Mouse (Mus musculus) kidney, postnatal 14 days (tissue): ENCODE results near the gene Dnajb14.
"Not testable (repeated sequence)": the region's sequence is repeated elsewhere in the genome, so short reads cannot be mapped to it uniquely, and the experiment has no call there.

ENCODE experiments used
- DNase-seq: peaks from one replicate; pipeline ENCODE4 v3.0.0; 2022; ENCODE audit warnings: mixed read lengths

Gene Dnajb14

DNA sequence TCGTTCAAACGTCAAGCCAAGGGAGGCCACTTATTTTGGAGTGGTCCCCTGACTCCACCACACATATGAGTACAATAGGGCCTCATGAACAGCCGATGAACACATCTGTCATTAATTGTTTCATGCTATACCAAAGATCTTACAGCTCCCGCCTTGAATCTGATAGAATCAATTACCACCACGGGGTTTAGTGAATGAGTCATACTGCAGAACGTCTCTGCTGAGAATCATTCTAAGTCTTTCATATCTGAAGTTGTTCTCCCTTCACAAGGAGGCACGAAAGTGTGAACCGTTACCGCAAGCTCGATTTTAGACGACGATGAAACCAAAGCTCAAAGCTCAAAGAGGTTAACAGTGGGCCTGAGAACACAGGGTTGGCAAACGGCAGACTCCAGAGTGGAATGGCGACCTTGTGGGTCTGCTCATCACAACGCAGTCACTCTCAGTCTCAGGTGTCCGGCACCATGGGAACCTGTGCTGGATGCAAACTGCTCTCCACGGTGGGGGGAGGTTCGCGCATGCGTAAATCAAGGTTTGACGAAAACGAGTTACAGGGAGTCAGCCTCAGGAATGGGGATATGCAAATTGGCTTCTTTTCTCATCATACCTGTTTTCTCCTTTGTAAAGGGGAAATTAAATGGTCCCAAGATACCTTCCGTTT, 86.9 kb downstream of the Dnajb14 start:
- DNase-seq, result no peak

DNA sequence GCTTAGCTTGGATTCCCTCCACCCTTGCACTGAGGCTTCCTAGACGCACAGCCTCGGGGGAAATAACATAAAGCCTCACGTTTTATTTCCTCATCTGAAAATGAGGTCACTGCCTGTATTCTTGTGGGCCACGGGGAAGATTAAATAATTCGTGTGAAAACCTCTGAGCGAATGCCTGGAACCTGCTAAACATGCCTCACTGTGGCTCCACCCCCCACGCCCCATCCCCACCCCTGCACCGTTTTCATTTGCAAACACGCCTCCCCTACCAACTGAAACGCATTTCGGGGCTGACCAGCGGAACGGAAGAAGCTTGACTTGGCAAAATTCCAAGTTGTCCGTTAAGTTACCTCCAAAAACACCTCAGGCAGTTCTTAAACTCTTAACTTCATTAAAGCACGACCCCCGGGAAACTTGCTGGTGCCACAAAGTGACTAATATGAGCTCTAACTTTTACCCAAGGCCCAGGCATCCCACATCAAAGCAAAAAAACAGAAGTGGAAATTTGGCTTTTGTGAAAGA, 88.1 kb downstream of the Dnajb14 start:
- DNase-seq, result no peak

DNA sequence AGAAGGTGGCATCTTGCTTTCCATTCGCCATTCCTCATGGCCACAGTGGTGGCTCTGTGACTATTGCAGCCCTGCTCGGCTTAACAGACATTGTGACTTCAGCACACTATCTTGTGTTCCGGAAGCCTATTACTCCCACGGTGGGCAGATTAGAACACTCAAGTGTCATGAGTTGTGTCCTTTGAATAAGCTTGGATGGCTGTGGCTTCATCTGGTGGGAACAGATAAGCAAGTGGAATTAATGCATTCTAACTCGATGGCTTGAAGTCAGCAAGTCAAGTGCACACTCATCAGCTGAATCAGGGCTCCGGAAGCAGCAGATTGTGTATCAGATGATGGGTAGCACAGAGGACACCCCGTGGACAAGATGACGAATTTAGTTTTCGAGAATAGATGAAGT, 90.4 kb downstream of the Dnajb14 start:
- no peak for DNase-seq

DNA sequence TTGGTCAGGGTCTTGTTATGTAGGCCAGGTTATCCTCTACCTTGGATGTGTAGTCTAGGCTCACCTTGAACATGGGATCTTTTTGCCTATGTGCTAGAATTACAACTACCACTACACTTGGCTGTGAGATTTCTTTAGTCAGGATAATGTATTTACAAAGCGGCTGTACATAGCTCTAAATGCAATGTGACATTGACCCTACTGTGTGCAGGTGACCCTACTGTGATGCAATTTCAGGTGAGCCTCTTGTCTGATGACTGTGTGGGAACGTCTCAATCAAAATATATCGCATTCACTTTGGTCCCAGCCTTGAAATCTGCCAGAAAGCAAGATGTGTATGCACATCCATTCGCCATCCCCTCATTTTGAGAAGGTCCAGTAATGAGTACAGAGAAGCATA, 90.9 kb downstream of the Dnajb14 start:
- DNase-seq, result no peak

DNA sequence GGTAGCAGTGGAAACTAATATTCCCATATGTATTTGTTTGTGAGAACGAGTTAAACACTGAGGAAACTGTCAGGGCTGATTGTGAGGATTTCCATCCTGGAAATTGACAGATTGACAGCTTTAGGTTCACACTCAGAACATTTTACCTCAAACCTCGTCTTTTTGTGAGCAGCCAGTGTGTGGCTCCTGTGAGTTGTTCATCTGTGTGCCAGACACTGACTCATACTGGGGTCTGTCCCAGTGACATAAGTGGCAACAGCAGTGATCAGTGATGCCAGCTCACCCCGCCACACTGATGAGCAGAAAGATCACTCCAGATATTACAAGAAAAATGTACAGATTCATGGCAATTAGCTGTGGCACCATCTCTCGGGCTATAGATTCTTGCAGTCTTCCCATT, 92.0 kb downstream of the Dnajb14 start:
- DNase-seq, result no peak

DNA sequence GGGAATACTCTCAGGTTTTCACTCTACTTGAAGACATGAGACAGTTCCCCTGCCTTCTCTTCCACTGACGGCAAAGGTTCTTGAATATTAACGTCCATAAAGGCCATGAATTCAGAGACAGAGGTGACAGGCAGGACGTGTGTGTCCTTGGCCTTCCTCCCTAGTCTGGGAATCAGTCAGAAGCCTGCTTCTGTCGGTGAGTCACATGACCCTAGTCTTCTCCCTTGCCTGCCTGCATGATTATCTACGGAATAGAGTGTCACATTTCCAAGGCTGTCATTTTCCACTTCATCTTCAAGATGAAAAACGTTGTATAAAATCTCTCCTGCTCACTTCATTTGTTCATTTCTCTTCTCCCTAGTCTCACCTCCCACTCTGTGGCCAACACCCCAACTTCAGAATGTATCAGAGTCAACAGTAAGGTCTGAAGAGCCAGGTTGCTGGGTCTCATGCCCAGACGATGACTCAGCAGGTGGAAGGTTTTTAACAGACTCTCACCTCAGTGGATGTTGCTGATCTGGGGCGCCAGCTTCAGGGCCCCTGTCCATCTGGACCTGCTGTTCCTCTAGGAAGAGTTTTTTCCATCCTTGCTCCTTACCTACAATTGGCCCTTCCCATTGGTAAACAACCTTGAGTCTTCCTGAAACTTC, 94.4 kb downstream of the Dnajb14 start:
- no peak for DNase-seq

DNA sequence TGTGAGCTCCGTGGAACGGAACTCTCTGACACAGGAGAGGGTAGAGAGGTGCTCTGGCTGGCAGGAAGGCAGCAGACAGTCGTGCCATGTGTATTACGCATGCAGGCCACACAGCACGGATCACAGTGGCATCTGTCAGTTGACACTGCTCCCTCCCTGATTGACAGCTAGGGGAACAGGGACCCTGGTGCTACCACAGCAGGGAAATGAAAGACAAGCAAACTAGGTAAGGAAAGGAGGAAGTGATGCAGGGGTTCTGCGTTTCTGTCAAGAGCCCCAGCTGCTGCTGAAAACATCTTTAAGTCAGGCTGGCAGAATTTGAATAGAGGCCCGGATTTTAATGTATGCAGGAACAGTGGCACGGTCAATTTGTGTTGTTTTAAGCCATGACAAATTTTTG, 96.0 kb downstream of the Dnajb14 start:
- no peak for DNase-seq

DNA sequence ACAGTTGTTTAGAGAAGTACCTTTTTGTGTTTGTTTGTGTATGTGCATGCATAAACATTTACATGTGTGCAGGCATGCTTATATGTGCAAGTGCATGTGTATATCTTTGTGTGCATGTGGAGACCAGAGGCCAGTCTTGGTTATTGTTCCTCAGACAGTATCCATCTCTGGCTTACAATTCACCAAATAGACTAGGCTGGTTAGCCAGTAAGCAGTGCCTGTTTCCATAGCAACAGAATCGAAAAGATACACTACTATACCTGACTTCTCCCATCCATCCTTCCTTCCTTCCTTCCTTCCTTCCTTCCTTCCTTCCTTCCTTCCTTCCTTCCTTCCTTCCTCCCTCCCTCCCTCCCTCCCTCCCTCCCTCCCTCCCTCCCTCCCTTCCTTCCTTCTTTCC, 96.5 kb downstream of the Dnajb14 start:
- DNase-seq, result not testable (repeated sequence)
